Mouse (Mus musculus) c-Kit-positive CD71-negative TER-119-negative erythroid progenitor cells, embryonic 14.5 days (primary cell): ENCODE results near the gene Gm21863.
"Not testable (repeated sequence)": the region's sequence is repeated elsewhere in the genome, so short reads cannot be mapped to it uniquely, and the experiment has no call there.

Experiments used
- DNase-seq: peaks from one replicate; pipeline ENCODE4 v3.0.0-alpha.2; 2013; ENCODE audit warnings: low read depth

Gm21863 gene

GRCm38 (mm10) chr12:19953869-19954555 lies at the start of gene Gm21863:
Gm21863 (plus strand) TSS chr12:19954505.
- not testable (repeated sequence) for DNase-seq

DNA sequence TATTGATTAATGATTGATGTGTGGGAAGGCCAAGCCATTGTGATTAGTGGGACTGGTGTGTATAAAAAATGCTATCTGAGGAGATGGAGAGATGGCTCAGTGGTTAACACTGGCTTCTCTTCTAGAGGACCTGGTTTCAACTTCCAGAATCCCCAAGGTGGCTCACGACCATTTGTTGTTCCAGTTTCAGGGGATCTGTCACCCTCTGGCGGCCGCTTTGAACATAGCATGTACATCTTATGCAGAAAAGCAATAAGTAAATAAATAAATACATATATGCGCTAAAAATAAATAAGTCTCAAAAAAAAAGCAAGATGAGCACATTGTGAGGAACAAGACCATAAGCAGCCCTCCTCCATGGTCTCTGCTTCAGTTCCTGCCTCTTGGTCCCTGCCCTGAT lies 26.3 kb upstream of the Gm21863 start:
- peak; percentile 2 for DNase-seq
